Mouse (Mus musculus) embryo, embryonic 9.5 days (tissue): Measurements from ENCODE around the gene Klhl8.
"Not testable (repeated sequence)": the region's sequence is repeated elsewhere in the genome, so short reads cannot be mapped to it uniquely, and the experiment has no call there.

Source experiments
- DNase-seq: peaks from one replicate; pipeline ENCODE4 v3.0.0-alpha.2; 2017; ENCODE audit errors: extremely low spot score

Gene Klhl8

DNA sequence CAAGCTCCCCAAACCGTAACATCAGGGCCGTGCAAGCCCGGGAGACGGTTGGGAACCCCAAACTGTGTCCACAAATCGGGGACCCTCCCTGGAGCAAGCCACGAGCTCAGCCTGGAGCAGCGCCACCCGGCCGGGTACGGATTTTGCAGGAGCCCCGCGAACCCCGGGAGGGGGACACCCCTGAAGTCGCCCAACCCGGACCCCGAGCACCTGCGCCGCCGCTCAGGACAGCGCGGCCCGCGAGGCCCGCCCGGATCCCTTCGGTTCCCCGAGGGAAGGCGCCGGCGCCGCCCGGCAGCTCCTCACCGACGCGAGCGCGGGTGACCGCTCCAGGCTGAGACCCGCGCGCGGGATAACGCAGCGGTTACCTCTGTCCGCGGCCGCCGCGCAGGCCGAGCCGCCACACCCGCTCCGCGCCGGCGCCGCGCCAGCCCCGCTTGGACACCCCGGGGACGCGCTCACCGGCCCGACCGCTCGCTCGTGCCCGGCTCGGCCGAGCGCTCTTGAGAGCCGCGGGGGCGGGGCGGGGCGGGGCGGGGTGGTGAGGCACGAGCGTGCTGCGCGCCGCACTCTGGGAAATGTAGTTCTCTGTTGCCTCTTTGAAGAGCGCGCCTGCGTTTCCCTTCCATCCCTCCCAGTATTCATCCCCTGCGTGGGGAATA, at the start of gene Klhl8:
Gene Klhl8, minus strand, starts transcription at position 512 of the 662 bp plus-strand sequence.
- peak; percentile 87 for DNase-seq

DNA sequence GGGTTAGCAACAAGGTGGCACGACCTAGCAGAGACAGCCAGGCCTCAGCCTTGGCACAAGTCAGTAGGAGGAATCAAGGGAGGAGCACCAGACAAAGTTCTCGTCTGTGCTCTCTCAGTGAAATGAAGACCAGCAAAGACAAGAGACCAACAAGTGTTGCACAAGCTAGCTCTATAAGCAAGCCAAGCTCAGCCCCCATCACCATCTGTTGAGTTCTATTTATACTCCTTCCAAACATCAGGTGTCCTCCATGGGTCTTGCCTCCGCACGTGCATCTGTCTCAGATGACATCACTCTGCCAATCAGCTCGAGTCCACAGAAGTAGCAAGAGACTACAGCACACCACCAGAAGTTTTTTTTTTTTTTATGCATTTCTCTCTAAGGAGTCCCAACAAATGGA, 43.6 kb upstream of the Klhl8 start:
- DNase-seq: no peak

DNA sequence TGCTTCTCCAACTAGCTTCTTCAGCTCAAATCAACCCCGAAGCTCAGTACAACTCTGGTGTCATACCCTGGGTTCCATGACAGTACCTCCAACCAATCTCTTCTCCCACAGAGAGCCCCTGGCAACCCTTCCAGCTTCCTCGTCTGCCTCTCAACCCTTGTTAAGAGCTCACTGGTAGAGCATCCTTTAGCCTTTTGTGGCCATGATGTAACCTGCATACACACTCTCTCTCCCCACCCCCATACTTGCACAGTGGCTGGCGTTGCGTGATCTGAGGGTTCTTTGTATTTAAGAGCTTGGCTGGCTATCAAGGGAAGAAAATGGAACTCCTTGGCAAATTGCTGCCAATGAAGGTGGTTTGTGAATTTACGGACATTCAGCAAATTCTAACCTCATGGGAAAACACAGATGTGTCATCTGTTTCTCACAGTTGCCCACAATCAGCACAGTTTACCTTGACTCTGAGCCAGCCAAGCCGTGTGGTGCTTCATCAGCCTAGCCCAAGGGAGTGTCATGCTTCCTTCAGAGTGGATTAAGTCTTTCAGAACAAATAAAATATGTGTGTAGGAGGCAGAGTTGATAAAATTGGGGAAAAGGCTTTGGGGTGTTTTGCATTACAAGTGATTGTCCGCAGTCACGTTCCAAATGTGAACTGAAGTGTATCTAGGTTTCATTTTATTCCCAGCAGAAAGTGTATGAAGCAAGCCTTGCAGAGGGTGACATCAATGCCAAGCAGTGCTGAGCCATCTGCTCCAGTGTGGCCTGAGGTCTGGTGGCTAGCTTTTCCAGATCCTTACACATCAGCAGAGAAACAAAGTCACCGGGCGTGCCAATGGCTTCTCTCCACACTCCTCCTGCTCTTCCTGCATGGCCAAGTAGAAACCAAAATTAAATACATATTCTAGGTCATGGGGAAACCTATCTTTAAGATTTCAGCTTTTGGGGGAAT, 42.4 kb upstream of the Klhl8 start:
- no peak for DNase-seq

DNA sequence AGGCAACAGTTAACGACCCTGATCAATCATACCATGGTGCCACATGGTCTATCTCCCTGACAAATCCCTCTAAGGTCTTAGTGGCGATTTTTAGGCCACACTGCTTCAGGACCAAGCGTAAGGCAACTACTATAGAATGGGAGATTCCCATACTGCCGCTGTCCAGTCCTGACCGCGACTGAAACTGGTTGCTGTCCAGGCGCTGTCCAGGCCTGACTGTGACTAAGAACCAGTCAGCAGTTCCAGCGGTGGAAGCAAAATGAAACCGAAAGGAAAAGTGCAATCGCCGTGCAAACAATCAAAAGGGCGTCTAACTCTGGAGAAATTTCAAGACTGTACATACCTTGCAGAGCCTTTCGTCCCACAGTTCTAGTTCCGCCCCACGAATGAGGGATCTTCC, 39.1 kb upstream of the Klhl8 start:
- not testable (repeated sequence) for DNase-seq

DNA sequence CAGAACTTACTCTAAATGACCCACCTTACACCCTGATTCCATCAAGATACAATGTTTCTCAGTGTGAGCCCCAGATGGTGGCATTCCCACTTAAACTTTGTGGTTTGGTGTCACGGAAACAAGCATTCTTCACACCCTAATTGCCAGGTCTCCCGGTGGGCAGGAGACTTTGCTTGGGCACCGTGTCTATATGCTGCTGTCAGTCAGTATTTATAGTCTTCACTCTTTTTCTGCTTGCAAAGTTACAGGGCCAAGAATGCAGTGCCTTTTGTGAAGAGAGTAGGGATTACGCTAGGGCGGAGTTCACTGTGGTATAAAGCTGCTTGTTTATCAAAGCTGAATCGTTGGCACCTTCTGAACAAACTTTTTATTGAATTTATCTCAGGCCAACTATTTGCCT, 32.1 kb upstream of the Klhl8 start:
- DNase-seq: no peak

DNA sequence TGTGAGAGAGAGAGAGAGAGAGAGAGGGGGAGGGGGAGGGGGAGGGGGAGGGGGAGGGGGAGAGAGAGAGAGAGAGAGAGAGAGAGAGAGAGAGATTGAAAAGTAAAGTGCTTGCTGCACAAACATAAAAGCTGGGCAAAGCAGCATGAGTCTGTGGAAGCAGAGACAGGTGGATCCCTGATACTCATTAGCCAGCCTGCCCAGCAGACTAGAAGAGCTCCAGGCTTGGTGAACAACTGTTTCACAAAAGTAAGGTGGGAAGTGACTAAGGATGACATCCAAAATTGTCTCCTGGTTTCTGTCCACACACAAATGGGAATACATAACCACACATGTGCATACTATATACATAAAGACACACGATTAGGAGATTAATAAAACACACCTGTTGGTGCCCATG, 28.8 kb upstream of the Klhl8 start:
- DNase-seq: no peak

DNA sequence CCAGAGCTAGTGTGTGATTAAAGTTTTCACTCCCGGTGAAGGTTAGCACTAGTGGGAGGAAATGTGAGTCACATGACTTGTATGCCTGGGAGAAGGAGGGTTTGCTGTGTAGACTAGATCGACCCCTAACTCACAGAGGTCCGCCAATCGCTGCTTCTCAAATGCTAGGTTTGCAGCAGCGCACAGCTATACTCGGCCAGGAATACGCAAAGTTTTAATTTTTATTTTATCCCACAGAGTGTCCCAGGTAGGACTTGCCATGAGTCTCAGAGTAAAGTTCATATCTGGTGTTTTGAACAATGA, 28.2 kb upstream of the Klhl8 start:
- DNase-seq: no peak

DNA sequence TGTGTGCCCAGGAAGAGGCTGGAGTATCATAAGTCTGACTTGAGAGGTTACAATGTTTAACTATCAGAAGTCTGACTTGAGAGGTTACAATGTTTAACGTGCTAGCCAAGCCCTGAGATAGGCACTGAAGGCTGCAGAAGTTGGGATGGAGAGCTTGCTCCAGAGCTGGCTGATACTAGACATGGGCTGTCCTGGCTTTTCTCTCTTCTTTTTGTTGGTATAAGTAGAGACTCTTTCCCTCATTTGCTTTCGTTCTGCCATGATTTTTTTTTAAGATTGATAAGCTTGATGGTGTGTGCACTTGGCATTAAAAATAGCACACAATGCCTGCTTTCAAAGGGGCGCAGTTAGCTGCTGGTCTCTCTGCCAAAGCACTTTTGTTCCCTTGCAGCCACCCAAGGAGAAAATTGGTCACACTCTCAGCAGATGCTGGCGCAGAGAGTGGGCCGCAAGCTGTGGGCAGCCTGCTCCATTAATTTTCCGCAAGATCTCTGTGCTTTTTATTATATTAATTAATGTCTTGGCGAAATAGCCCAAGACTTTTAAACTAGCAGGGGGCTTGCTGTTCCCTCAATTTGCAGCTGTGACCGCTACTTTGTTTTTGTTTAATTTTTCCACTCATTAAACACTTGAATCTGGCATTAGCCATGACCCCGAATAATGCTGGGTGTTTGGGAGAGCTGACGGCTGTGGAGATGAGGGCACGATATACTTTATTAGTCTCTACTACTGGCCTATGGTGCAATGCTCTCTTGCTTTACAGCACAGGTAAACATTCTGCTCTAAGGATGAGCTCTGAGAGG, 27.7 kb upstream of the Klhl8 start:
- DNase-seq: peak; percentile 22

DNA sequence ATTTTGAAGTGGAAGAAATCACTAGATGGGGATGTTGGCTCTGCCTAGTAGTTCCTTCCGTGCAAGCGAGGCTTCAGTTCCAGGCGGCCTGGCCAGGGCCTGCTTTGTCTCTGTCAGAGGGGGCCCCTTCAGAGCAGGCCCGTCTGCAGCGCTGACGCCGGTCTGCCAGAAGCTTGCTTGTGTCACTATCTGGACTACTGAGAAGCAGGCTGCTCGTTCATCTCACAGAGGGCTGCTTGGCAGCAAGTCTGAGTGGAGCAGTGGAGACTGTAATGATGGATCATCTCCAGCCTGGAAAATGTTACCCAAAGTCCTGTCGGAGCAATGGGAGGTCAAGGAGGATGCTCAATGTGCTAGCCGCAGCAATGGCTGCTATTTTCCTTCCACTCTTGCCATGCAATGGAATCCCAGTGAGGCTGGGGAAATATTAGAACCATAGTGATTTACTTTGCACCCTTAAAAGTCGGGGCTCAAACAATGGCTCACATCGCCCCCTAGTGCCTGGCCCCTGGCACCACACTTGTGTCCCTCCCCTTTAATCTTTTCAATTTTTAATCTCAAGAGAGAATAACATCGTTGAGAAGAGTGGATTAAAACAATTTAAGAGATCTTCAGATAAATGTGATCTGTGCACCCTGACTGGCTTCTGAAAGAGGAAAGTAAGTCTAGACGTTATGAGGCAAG, 26.0 kb upstream of the Klhl8 start:
- DNase-seq: peak; percentile 37

DNA sequence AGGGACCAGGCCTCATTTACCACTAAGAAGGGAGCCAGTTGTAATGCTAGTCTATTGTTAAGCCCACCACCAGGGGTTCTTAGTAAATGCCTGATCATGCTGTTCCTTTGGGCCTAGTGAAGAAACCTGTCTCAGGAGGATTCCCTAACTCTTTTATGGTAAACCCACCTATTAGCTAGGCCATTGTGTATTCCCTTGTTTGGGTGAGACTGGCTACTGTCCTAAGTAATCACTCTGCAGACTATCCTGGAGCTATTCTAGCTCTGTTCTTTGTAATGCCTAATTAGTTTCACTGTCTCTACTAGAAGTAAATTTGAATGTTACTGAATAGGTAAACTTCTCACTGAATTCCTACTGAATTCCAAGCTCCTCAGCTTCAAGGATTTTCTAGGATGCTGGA, 20.9 kb upstream of the Klhl8 start:
- not testable (repeated sequence) for DNase-seq

DNA sequence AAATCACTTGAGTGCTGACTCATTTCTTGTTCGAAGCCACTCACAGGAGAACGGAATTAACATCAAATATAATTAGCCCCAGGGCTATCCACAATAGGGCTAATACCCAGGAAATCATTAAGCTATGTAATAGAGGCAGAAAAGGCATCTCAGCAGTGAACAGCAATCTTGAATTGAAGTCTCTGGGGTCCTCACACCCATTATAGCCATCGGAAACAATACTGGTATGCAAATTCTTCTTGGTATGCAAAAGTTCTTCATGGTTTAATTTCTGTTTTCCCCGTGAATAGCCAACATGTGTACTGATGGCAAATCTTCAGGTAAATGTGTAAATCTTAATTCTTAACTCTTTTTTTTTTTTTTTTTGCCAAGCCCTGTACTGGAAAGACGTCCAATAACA, 19.5 kb upstream of the Klhl8 start:
- no peak for DNase-seq

DNA sequence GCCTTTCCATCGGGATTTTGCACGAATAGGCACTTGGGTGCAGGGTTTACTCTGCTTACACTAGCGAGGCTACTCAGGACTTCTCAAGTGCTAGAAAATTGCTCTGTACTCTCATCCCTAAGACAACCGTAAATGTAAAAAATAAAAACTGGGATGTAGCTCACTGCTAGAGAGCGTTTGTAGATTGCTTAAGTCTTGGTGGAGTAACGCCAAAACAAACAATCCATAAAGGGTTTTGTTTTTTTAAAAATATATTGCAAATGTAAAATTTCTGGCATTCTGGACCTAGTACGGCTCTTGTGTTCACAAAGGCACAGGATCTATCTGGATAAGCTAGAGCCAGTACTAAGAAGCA, 17.1 kb upstream of the Klhl8 start:
- DNase-seq: no peak

DNA sequence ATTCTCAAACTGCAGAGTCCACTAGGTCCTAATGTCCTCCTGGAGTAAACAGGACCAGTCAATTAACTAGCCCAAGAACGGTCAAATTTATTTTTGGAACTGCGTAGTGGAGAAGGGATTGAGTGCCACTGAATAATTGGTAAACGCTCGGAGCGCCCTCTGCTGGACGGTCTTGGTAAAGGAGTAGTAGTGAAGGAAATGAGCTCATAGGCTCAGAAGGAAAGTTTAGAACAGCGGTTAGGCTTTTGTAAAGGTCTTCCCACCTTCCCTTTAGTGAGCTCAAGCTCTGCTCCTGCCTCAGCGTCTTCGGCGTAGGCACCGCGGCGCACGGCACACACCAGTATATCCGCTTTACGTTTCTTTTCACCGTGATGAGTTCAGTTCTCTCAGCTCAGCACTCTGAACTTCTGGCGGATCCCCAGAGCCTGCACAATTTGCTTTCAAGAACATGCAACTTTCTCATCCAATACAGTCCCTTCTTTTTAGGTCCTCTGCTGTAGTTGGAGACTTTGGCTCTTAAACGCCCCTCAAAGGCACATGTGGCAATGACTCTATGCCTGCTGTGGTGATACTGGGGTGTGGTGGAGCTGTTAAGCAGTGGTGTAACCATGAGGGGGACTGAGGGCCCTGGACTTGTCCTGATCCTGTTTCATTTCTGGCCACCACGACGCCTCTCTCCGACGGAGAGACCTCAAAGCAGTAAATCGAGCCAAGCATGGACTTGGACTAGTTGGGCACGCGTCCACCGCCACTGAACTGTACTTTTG, 16.6 kb upstream of the Klhl8 start:
- peak; percentile 87 for DNase-seq

DNA sequence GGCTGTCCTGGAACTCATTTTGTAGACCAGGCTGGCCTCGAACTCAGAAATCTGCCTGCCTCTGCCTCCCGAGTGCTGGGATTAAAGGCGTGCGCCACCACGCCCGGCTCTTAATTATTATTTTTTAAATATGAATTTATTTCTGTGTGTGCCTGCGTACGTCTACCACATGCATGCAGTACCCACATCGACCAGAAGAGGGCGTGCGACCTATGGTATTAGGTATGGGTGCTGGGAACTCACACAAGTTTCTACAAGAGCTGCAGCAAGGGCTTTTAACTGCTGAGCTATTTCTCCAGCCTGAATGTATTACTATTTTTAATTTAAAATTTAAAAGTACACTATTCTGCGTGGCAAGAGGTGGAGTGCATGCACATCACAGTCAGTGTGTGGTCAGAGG, 15.3 kb upstream of the Klhl8 start:
- no peak for DNase-seq

DNA sequence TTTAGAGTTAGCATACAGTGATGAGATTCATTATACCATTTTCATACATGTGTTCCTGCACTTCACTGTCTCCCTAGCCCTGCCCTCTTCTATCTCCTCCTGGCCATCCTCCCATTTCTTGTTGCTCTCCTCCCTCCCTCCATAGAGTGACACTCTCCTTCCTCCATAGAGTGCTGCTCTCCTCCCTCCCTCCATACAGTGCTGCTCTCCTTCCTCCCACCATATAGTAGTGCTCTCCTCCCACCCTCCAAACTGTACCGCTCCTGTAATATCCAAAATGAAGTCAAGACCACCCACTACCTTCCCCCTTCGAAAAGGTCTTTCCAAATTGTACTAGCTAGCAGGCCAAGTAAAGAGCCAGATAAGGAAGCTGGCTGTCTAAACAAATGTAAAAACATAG, 12.7 kb upstream of the Klhl8 start:
- DNase-seq: no peak

DNA sequence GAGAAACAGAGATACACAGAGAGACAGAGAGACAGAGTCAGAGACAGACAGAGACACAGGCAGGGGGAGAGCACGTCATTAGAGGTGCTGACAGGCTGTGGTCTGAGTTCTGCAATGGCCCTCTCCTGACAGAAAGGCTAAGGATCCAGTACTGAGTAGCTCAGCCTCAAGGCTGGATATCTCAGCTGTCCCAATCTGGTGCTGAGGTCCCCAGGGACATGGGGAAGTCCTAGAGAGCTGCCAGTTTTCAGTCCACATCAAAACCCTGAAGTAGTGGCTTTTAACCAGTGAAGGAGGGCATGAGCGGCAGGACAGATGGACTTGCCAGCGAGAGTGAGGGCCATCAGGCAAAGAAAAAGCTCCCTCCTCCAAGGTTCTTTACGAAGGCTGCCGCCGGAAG, 12.0 kb upstream of the Klhl8 start:
- DNase-seq: no peak

DNA sequence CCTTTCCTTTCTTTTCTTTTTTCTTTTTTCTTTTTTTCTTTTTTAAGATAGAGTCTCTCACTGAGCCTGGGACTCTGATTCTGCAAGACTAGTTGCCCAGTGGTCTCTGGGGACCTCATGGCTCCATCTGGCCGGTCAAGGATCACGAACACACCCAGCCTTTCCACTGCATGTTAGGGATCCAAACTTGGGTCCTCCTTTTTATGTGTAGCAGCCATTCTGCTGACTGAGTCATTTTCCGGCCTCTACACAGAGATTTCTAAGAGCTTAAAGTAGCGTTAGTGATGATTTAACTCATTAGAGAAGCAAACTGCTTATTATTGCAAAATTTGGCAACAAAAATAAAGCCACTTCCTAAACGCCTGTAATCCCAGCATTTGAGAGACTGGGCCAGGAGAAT, 11.4 kb upstream of the Klhl8 start:
- no peak for DNase-seq

DNA sequence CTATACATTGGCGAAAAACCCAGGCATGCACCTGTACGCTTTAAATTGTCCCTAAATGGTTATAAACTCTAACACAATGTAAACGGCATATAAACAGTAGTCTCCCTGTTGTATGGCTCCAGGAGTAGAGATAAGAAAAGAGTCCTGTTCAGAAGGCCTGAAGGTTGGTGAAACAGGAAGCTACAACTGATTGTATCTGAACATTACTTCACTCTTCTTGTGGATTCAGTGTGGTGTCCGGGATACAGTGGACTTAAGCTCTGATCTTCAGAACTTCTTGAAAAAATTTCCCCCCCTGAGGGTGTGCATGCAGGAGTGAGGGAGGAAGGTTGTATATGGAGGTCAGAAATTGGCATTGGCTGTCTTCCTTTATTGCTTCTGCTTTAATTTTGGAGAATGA, 8.4 kb upstream of the Klhl8 start:
- DNase-seq: no peak

DNA sequence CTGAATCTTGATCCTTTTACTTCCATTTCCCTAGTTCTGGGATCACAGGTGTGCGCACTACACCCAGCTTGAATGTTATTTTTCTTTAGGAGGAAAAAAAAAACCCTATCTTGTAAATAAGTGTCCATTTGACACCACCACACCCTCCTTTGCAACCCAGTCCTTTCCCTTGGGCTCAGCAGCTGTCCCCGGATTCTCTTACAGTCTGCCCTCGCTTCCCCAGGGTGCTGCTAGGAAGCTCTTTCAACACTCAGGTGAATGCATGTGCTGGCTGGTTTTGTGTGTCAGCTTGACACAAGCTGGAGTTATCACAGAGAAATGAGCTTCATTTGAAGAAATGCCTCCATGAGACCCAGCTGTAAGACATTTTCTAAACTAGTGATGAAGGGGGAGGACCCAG, 7.2 kb upstream of the Klhl8 start:
- no peak for DNase-seq

DNA sequence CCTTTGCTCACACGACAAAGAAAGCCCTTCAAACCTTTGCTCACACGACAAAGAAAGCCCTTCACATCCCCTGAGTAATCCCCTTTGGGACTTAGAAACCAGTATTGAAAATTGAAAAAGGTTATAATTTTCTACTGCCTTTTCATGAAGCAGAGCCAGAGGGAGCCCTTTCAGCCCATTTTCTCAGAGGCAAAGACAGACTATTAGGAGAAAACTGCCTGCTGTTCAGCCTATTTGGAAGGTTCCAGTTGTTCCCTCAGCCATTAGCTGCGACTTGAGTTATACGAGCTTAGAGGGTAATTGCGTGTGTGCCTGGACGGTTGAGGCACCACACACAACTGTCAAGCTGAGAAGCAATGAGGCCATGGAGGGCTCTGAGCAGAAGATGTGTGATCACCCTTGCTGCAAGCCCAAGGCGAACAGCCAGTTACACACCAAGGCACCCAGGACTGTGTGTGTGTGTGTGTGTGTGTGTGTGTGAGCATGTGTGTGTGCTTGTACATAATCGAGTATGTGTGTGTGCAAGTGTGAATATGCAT, 6.4 kb upstream of the Klhl8 start:
- DNase-seq: no peak
